Mouse (Mus musculus) lung, embryonic 15.5 days (tissue): Measurements from ENCODE around the gene Otud7a. TPM values are rescaled to one million over a fixed set of nuclear protein-coding genes. Genes with fewer than 3 reads are reported as not detected.
"Not testable (repeated sequence)": the region's sequence is repeated elsewhere in the genome, so short reads cannot be mapped to it uniquely, and the experiment has no call there.

Experiments
- ATAC-seq: fragments of 200-750 bp; cut with Nextera tagmentation; 2 replicates; pipeline ENCODE4 v1.8.0; 2017; ENCODE audit warnings: moderate number of reproducible peaks, borderline replicate concordance; ENCODE audit not compliant: low FRiP score, low TSS enrichment; ENCODE audit errors: extremely low read depth
- H3K27ac ChIP-seq: fragments of 300-500 bp; sonication (generic); 2 replicates; pipeline ENCODE4 v1.5.1; 2015; ENCODE audit warnings: moderate library complexity, mild to moderate bottlenecking, inconsistent platforms
- H3K27me3 ChIP-seq: fragments of 300-500 bp; sonication (generic); 2 replicates; pipeline ENCODE4 v1.6.1; 2015; ENCODE audit warnings: inconsistent platforms
- H3K36me3 ChIP-seq: fragments of 300-500 bp; sonication (generic); 2 replicates; pipeline ENCODE4 v1.6.1; 2015; ENCODE audit warnings: inconsistent platforms
- H3K4me1 ChIP-seq: fragments of 300-500 bp; sonication (generic); 2 replicates; pipeline ENCODE4 v1.6.1; 2015; ENCODE audit warnings: inconsistent platforms
- H3K4me2 ChIP-seq: fragments of 300-500 bp; sonication (generic); 2 replicates; pipeline ENCODE4 v1.6.1; 2015; ENCODE audit warnings: inconsistent platforms, mild to moderate bottlenecking, moderate library complexity
- H3K4me3 ChIP-seq: fragments of 300-500 bp; sonication (generic); 2 replicates; pipeline ENCODE4 v1.5.1; 2015; ENCODE audit warnings: mild to moderate bottlenecking, inconsistent platforms
- H3K9ac ChIP-seq: fragments of 300-500 bp; sonication (generic); 2 replicates; pipeline ENCODE4 v1.6.1; 2015; ENCODE audit warnings: inconsistent platforms
- H3K9me3 ChIP-seq: fragments of 300-500 bp; sonication (generic); 2 replicates; pipeline ENCODE4 v1.6.1; 2016; ENCODE audit warnings: inconsistent platforms
- WGBS: fragments of 180-500 bp; shearing (Covaris S2); methylation state at CpG from one replicate; pipeline ENCODE4 v1.1.7; 2015; 5-methylcytosine and 5-hydroxymethylcytosine counted together
- polyA plus RNA-seq: library from polyadenylated mRNA; unstranded; fragments of >200 nt; fragmentation: Nextera tagmentation; extraction: Ambion mirVana; gene quantifications from 2 replicates; pipeline ENCODE4 v1.2.1, GENCODE M21; 2015

Gene Otud7a
- polyA plus RNA-seq, 1 experiment from 2014 or later, result 0.19 TPM

- ATAC-seq, result no peak
- H3K27me3 ChIP-seq, result no peaks in the 10 kb centered on the region
- H3K4me3 ChIP-seq, result no peak overlapping the region
- H3K4me2 ChIP-seq, result no peak overlapping the region
- no peaks in the 10 kb centered on the region for H3K36me3 ChIP-seq
- no peaks in the 10 kb centered on the region for H3K4me1 ChIP-seq
- no peaks in the 10 kb centered on the region for H3K9me3 ChIP-seq
- H3K9ac ChIP-seq, result no peak overlapping the region
- WGBS, result 81% methylated on average over 3 of the region's 3 CpGs
- no peak overlapping the region for H3K27ac ChIP-seq
Observed at GRCm38 (mm10) chr7:63665496-63665895, 220.9 kb downstream of the Otud7a start.

DNA sequence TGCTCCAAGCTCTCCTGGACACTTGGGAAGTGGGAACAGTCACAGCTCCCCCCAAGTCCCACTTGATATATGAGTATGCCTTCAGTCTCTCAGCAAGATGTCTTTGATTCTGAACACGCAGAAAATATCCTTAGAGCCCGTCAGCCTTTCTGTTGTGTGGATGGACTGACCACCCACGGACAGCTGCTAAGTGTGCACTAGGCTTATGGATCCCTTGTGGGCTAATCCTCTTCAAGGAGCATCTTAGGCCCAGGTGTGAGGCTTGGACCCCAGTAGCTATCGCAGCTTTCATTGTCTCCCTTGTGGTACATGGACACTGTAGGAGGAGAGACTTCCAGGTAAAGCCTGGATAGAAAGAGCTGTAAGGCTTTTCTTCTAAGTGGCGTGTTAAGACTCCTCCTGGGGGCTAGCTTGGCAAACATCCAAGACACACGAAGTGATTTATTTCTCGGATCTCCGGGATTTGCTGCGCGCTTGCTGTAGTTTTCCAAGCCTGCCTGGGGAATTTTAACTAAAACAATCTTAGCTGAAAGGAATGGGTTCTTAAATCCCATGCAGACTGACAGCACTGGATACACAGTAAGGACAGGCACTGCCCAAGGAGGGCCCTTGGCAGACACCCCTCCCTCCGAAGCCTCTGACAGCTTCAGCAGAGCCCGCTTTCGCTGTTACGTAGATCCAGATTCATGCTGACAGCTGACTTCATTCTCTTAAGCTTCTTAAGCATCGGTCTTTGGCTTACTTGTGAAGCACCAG lies 223.6 kb downstream of the Otud7a start:
- Histone ChIP-seq H3K4me3 (no peak overlapping the region), H3K27ac (no peak overlapping the region), H3K27me3 (no peaks in the 10 kb centered on the region), H3K36me3 (no peaks in the 10 kb centered on the region), H3K9ac (no peak overlapping the region), H3K9me3 (no peaks in the 10 kb centered on the region), H3K4me1 (no peaks in the 10 kb centered on the region), H3K4me2 (no peak overlapping the region)
- WGBS, result 46% methylated on average over 15 of the region's 15 CpGs
- no peak for ATAC-seq

GRCm38 (mm10) chr7:63668951-63669350 lies 224.4 kb downstream of the Otud7a start:
- Histone ChIP-seq H3K4me1 (no peaks in the 10 kb centered on the region), H3K4me3 (no peak overlapping the region), H3K36me3 (no peaks in the 10 kb centered on the region), H3K27me3 (no peaks in the 10 kb centered on the region), H3K9me3 (no peaks in the 10 kb centered on the region), H3K4me2 (no peak overlapping the region), H3K9ac (no peak overlapping the region), H3K27ac (no peak overlapping the region)
- WGBS, result 74% methylated on average over 14 of the region's 14 CpGs
- ATAC-seq, result no peak

DNA sequence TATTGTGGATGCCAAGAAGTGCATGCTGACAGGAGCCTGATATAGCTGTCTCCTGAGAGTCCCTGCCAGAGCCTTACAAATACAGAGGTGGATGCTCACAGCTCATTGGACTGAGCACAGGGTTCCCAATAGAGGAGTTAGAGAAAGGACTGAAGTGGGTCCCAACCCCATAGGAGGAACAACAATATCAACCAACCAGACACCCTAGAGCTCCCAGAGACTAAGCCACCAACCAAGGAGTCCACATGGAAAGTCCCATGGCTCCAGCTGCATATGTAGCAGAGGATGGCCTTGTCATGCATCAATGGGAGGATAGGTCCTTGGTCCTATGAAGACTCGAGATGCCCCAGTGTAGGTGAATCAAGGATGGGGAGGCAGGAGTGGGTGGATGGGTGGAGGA lies 226.4 kb downstream of the Otud7a start:
- H3K27ac ChIP-seq, ATAC-seq: not testable (repeated sequence)

DNA sequence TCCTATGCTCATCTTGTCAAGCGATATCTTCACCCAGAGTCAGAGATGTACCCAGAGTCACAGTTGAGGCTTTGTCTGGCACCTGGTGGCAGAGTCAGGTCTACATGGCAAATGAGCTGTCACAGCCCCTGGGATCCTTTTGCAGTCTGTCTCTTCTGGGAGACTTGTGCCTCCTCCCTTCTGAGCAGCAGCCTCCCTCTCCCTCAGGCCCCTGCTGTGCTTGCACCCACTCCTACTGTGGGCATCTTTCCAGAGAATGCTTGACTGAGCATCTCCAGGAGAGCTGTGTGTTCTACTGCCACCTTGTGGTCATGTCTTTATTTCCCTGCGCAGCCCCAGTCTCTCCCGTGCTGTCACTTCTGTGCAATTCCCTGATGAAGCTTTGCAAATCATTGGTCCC lies 227.4 kb downstream of the Otud7a start:
- Histone ChIP-seq H3K4me2 (no peak overlapping the region), H3K4me3 (no peak overlapping the region), H3K27me3 (no peaks in the 10 kb centered on the region), H3K4me1 (no peaks in the 10 kb centered on the region), H3K9me3 (no peaks in the 10 kb centered on the region), H3K36me3 (no peaks in the 10 kb centered on the region), H3K9ac (no peak overlapping the region), H3K27ac (no peak overlapping the region)
- ATAC-seq, result peak; percentile 50; the same call in 1 of the 2 replicates
- 24% methylated on average over 3 of the region's 3 CpGs for WGBS

More for the DNA sequence above, 226.4 kb downstream of the Otud7a start:
- not testable (repeated sequence) for H3K4me1 ChIP-seq, H3K9ac ChIP-seq, H3K27me3 ChIP-seq, H3K36me3 ChIP-seq, H3K9me3 ChIP-seq, H3K4me2 ChIP-seq, H3K4me3 ChIP-seq
- 77% methylated on average over 1 of the region's 1 CpGs for WGBS

DNA sequence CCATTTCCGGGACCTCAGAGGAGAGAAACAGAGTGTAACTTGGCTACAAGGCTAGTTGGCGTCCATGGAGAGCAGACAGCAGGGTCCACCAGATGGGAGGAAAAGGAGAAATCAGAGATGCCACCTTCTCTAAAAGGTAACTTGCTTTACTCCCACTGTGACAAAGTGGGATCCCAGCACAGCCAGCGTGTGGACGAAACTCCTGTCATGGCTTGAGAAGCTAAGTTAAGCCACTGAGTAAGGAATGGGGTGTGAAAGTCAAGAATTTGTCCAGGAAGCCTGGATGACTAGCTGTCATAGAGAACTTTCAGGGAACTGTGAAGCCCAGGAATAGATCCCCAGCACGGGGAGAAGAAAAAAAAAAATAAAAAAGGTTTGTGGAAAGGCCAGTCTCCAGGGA lies 232.1 kb downstream of the Otud7a start:
- Histone ChIP-seq H3K4me2 (no peak overlapping the region), H3K4me3 (no peak overlapping the region), H3K9ac (no peak overlapping the region), H3K4me1 (no peaks in the 10 kb centered on the region), H3K27me3 (no peaks in the 10 kb centered on the region), H3K9me3 (no peaks in the 10 kb centered on the region), H3K36me3 (no peaks in the 10 kb centered on the region), H3K27ac (no peak overlapping the region)
- no peak for ATAC-seq
- 67% methylated on average over 5 of the region's 5 CpGs for WGBS

DNA sequence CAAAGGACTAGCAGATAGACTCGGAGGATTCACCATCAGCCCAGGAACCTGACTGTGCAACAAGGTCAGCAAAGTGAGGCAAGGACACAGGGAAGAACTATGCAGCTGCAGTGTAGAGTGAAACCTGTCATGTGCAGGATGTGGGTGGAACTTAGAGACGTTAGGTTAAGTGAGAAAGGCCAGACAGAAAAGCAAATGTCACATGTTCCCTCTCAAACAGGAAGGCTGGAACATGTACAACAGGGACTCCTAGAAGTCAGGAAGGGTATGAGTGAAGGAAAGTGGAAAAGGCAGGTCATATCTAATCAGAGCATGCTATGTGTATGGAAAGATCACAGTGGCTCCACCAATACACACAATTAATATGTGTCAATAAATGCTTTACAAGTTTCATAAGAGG lies 232.6 kb downstream of the Otud7a start:
- WGBS, result 26% methylated on average over 2 of the region's 2 CpGs
- H3K36me3 ChIP-seq, result no peaks in the 10 kb centered on the region
- no peaks in the 10 kb centered on the region for H3K9me3 ChIP-seq
- no peak overlapping the region for H3K9ac ChIP-seq
- no peak overlapping the region for H3K4me3 ChIP-seq
- H3K27ac ChIP-seq, result no peak overlapping the region
- no peak for ATAC-seq
- no peaks in the 10 kb centered on the region for H3K4me1 ChIP-seq
- no peak overlapping the region for H3K4me2 ChIP-seq
- H3K27me3 ChIP-seq, result no peaks in the 10 kb centered on the region

DNA sequence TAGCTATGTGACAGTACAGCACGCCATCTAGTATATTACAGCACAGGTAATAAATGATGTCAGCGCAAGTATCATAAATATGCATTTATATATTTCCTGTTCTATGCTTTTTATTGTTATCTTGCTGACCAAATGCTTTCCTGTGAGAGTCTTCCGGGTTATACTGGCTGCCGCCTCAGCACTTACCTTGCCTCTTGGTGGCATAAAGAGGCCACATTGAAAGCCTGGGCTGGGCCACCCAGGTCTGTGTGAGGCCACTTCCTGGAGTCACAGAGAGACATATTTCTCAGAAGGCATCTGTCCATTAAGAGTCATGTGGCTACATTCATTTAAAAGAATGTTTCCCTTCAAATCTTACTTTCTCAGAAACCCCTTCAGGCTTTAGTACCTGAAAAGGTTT lies 242.5 kb downstream of the Otud7a start:
- no peaks in the 10 kb centered on the region for H3K9me3 ChIP-seq
- no peaks in the 10 kb centered on the region for H3K4me1 ChIP-seq
- H3K27me3 ChIP-seq, result no peaks in the 10 kb centered on the region
- no peak overlapping the region for H3K9ac ChIP-seq
- H3K4me2 ChIP-seq, result no peak overlapping the region
- no peaks in the 10 kb centered on the region for H3K36me3 ChIP-seq
- H3K27ac ChIP-seq, result no peak overlapping the region
- 75% methylated on average over 4 of the region's 4 CpGs for WGBS
- H3K4me3 ChIP-seq, result no peak overlapping the region
- no peak for ATAC-seq

DNA sequence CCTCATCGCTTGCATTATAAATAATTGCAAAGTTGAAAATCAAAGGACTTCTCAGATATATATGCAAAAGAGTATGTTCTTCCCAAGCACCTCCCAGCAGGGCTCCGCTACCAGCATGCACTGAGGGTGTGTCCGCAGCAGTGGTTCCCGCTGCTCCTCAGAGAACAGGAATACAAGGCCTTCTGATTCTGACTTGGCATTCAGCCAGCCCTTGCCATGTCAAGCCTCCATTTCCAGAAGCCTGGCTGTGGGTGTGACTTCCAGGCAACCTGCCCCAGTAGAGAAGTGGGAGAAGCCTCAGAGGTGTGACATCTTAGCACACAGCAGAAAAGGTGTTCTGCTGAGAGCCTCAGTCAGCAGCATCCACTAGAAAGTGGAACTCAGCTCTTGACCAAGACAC lies 253.4 kb downstream of the Otud7a start:
- no peaks in the 10 kb centered on the region for H3K36me3 ChIP-seq
- WGBS, result 74% methylated on average over 4 of the region's 4 CpGs
- ATAC-seq, result no peak
- no peaks in the 10 kb centered on the region for H3K4me1 ChIP-seq
- no peak overlapping the region for H3K27ac ChIP-seq
- H3K27me3 ChIP-seq, result no peaks in the 10 kb centered on the region
- H3K4me2 ChIP-seq, result no peak overlapping the region
- H3K9ac ChIP-seq, result no peak overlapping the region
- H3K9me3 ChIP-seq, result no peaks in the 10 kb centered on the region
- H3K4me3 ChIP-seq, result no peak overlapping the region

- ATAC-seq, result no peak
- Histone ChIP-seq H3K4me3 (no peak overlapping the region), H3K36me3 (no peaks in the 10 kb centered on the region), H3K9me3 (no peaks in the 10 kb centered on the region), H3K9ac (no peak overlapping the region), H3K27ac (no peak overlapping the region), H3K4me2 (no peak overlapping the region), H3K27me3 (no peaks in the 10 kb centered on the region), H3K4me1 (no peaks in the 10 kb centered on the region)
- 73% methylated on average over 8 of the region's 8 CpGs for WGBS
Observed at GRCm38 (mm10) chr7:63717903-63718302, 273.4 kb downstream of the Otud7a start.

GRCm38 (mm10) chr7:63719183-63719944 lies 274.8 kb downstream of the Otud7a start:
- WGBS, result 79% methylated on average over 13 of the region's 13 CpGs
- no peak overlapping the region for H3K9ac ChIP-seq
- H3K27ac ChIP-seq, result no peak overlapping the region
- no peak overlapping the region for H3K4me3 ChIP-seq
- H3K27me3 ChIP-seq, result no peaks in the 10 kb centered on the region
- ATAC-seq, result no peak
- H3K36me3 ChIP-seq, result no peaks in the 10 kb centered on the region
- no peaks in the 10 kb centered on the region for H3K9me3 ChIP-seq
- H3K4me2 ChIP-seq, result no peak overlapping the region
- H3K4me1 ChIP-seq, result no peaks in the 10 kb centered on the region

DNA sequence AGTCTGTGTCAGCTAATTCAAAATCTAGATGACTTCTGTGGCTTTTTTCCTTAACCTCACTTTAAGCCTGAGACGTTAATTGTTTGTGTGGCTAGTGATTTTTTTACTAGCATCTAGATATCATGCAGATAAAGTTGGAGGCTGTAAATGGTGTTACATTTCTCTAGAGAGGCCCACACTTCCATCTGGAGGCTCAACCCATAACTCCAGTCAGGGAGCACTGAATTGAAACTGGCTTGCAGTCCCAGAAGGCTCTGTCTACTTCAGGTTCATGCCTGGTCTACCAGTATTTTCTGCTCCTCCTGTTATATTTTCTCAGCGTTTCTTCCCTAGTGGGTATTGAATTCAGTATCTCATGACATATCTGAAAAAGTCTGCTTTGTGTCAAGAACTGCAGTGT lies 276.1 kb downstream of the Otud7a start:
- no peaks in the 10 kb centered on the region for H3K9me3 ChIP-seq
- no peak overlapping the region for H3K9ac ChIP-seq
- no peak for ATAC-seq
- H3K27me3 ChIP-seq, result no peaks in the 10 kb centered on the region
- 56% methylated on average over 2 of the region's 2 CpGs for WGBS
- no peaks in the 10 kb centered on the region for H3K4me1 ChIP-seq
- H3K36me3 ChIP-seq, result no peaks in the 10 kb centered on the region
- H3K4me2 ChIP-seq, result no peak overlapping the region
- no peak overlapping the region for H3K27ac ChIP-seq
- H3K4me3 ChIP-seq, result no peak overlapping the region
